Mouse (Mus musculus) ES-Bruce4 (cell line): Measurements from ENCODE around the gene Prpf19. TPM values are rescaled to one million over a fixed set of nuclear protein-coding genes. Genes with fewer than 3 reads are reported as not detected.

ENCODE experiments used
- H3K27ac ChIP-seq: 2 replicates; pipeline ENCODE4 v1.5.1; 2012; ENCODE audit warnings: low read length, inconsistent platforms; ENCODE audit not compliant: insufficient read depth
- H3K27me3 ChIP-seq: 2 replicates; pipeline ENCODE4 v1.6.1; 2012; ENCODE audit warnings: mild to moderate bottlenecking, low read length, inconsistent platforms; ENCODE audit not compliant: control insufficient read depth, poor library complexity, insufficient read depth, severe bottlenecking
- H3K36me3 ChIP-seq: 2 replicates; pipeline ENCODE4 v1.6.1; 2012; ENCODE audit warnings: inconsistent platforms, mild to moderate bottlenecking, low read length, moderate library complexity; ENCODE audit not compliant: control insufficient read depth, poor library complexity, insufficient read depth, severe bottlenecking
- H3K4me1 ChIP-seq: one replicate; pipeline ENCODE4 v1.8.1; 2011; ENCODE audit warnings: low read length; ENCODE audit not compliant: control insufficient read depth, insufficient read depth
- H3K4me3 ChIP-seq: 2 replicates; pipeline ENCODE4 v1.5.1; 2011; ENCODE audit warnings: low read depth, mild to moderate bottlenecking, low read length
- H3K9ac ChIP-seq: 2 replicates; pipeline ENCODE4 v1.6.1; 2012; ENCODE audit warnings: low read depth, mild to moderate bottlenecking, inconsistent platforms; ENCODE audit not compliant: poor library complexity, severe bottlenecking
- H3K9me3 ChIP-seq: replicated peaks from 2 replicates; pipeline ENCODE4 v1.6.1; 2012; ENCODE audit warnings: mild to moderate bottlenecking, low read length, inconsistent platforms; ENCODE audit not compliant: control insufficient read depth, poor library complexity, insufficient read depth, severe bottlenecking
- CTCF ChIP-seq: IDR thresholded peaks from one replicate; pipeline ENCODE4 v1.8.1; 2011; ENCODE audit warnings: low read depth, low read length
- EP300 ChIP-seq: IDR thresholded peaks from 2 replicates; pipeline ENCODE4 v1.6.1; 2011; ENCODE audit warnings: low read depth, low read length; ENCODE audit not compliant: insufficient read depth
- POLR2A ChIP-seq: IDR thresholded peaks from one replicate; pipeline ENCODE4 v1.8.1; 2011; ENCODE audit warnings: low read length; ENCODE audit not compliant: insufficient read depth
- polyA plus RNA-seq: library from polyadenylated mRNA; stranded (reverse); fragments of >200 nt; gene quantifications from 2 replicates; pipeline ENCODE4 v1.2.4, GENCODE M21; 2011; ENCODE audit warnings: low read depth; ENCODE audit not compliant: missing spikeins, insufficient read depth, insufficient read length

Prpf19 gene
- polyA plus RNA-seq, 1 experiment: 131 TPM

- H3K27me3 ChIP-seq: no peaks in the 10 kb centered on the region
- peaks cover 43% of the 10 kb centered on the region for H3K36me3 ChIP-seq
- H3K4me1 ChIP-seq: no peaks in the 10 kb centered on the region
- H3K9ac ChIP-seq: 0 out of 2 replicates have a peak overlapping the region, but pooled peaks have one; percentile 97
- no peak for TF ChIP-seq POLR2A
- no peak for TF ChIP-seq EP300
- TF ChIP-seq CTCF: no peak
- H3K9me3 ChIP-seq: no peaks in the 10 kb centered on the region
- H3K27ac ChIP-seq: no peak overlapping the region
- no peak overlapping the region; the same call in 1 of the 2 replicates for H3K4me3 ChIP-seq
Observed at GRCm38 (mm10) chr19:10946506-10946905, 51.5 kb downstream of the Prpf19 start.

GRCm38 (mm10) chr19:10947219-10947618 is 52.2 kb downstream of the Prpf19 start:
- Histone ChIP-seq H3K36me3 (peaks cover 42% of the 10 kb centered on the region), H3K4me1 (no peaks in the 10 kb centered on the region), H3K9me3 (no peaks in the 10 kb centered on the region), H3K27me3 (no peaks in the 10 kb centered on the region), H3K9ac (peak overlapping the region; percentile 97), H3K27ac (no peak overlapping the region), H3K4me3 (peak overlapping the region; percentile 94)
- no peak for TF ChIP-seq POLR2A
- TF ChIP-seq CTCF: no peak
- no peak for TF ChIP-seq EP300

- TF ChIP-seq POLR2A: no peak
- TF ChIP-seq CTCF: no peak
- no peak for TF ChIP-seq EP300
- H3K27me3 ChIP-seq: no peaks in the 10 kb centered on the region
- H3K9me3 ChIP-seq: no peaks in the 10 kb centered on the region
- H3K36me3 ChIP-seq: peaks cover 31% of the 10 kb centered on the region
- peak overlapping the region; percentile 94 for H3K4me3 ChIP-seq
- H3K27ac ChIP-seq: no peak overlapping the region
- H3K9ac ChIP-seq: peak overlapping the region; percentile 97
- H3K4me1 ChIP-seq: no peaks in the 10 kb centered on the region
Observed at GRCm38 (mm10) chr19:10948416-10948815, 53.4 kb downstream of the Prpf19 start.

GRCm38 (mm10) chr19:10949112-10949511 is 54.1 kb downstream of the Prpf19 start, which contains the start of gene Ccdc86:
Ccdc86 (minus strand) TSS chr19:10949266.
- Histone ChIP-seq H3K4me1 (no peaks in the 10 kb centered on the region), H3K9ac (peak within 1 kb of the TSS; percentile 97), H3K9me3 (no peaks in the 10 kb centered on the region), H3K27ac (no peak within 1 kb of the TSS; the same call in 1 of the 2 replicates), H3K36me3 (peaks cover 25% of the 10 kb centered on the region), H3K27me3 (no peaks in the 10 kb centered on the region), H3K4me3 (peak within 1 kb of the TSS; percentile 94)
- no peak for TF ChIP-seq CTCF
- peak; percentile 30 for TF ChIP-seq POLR2A
- TF ChIP-seq EP300: no peak

GRCm38 (mm10) chr19:10949558-10949957 is 54.5 kb downstream of the Prpf19 start:
- no peaks in the 10 kb centered on the region for H3K4me1 ChIP-seq
- no peaks in the 10 kb centered on the region for H3K9me3 ChIP-seq
- peak overlapping the region; percentile 29; the same call in 1 of the 2 replicates for H3K4me3 ChIP-seq
- TF ChIP-seq POLR2A (no peak), CTCF (no peak), EP300 (no peak)
- no peak overlapping the region; the same call in 1 of the 2 replicates for H3K27ac ChIP-seq
- peak overlapping the region; percentile 47 for H3K9ac ChIP-seq
- no peaks in the 10 kb centered on the region for H3K27me3 ChIP-seq
- peaks cover 20% of the 10 kb centered on the region for H3K36me3 ChIP-seq

- no peaks in the 10 kb centered on the region for H3K4me1 ChIP-seq
- no peak overlapping the region for H3K9ac ChIP-seq
- TF ChIP-seq EP300 (no peak), POLR2A (no peak), CTCF (no peak)
- no peaks in the 10 kb centered on the region for H3K9me3 ChIP-seq
- no peak overlapping the region for H3K27ac ChIP-seq
- H3K4me3 ChIP-seq: no peak overlapping the region
- H3K27me3 ChIP-seq: no peaks in the 10 kb centered on the region
- H3K36me3 ChIP-seq: no peaks in the 10 kb centered on the region; the same call in 1 of the 2 replicates
Observed at GRCm38 (mm10) chr19:10952021-10952939, 57.2 kb downstream of the Prpf19 start.

Other genes starting within 250 kb of the Prpf19 start
- 2.9 and 4.1 TPM in 2 replicates for gene Pga5, start 217.2 kb upstream of the Prpf19 start, polyA plus RNA-seq
- 11.5 and 12.3 TPM in 2 replicates for gene Vps37c, start 206.5 kb upstream of the Prpf19 start, polyA plus RNA-seq
- gene Cd5, start 156.2 kb upstream of the Prpf19 start, polyA plus RNA-seq: not detected in 2 replicates
- not detected in 2 replicates for gene Cd6, start 65.2 kb upstream of the Prpf19 start, polyA plus RNA-seq
- gene Slc15a3, start 55.5 kb upstream of the Prpf19 start, polyA plus RNA-seq: not detected in 2 replicates
- 16.5 and 17.2 TPM in 2 replicates for gene Tmem132a, start 25.3 kb upstream of the Prpf19 start, polyA plus RNA-seq
- gene Tmem109, start 13.2 kb upstream of the Prpf19 start, polyA plus RNA-seq: 16.3 and 20.1 TPM in 2 replicates
- gene Zp1, start 25.4 kb downstream of the Prpf19 start, polyA plus RNA-seq: not detected in 2 replicates
- gene Ptgdr2, start 41.9 kb downstream of the Prpf19 start, polyA plus RNA-seq: not detected in 2 replicates
- 16.9 and 17.8 TPM in 2 replicates for gene Ccdc86, start 54.0 kb downstream of the Prpf19 start, polyA plus RNA-seq
- gene Ms4a10, start 79.4 kb downstream of the Prpf19 start, polyA plus RNA-seq: not detected in 2 replicates
- gene Ms4a15, start 98.0 kb downstream of the Prpf19 start, polyA plus RNA-seq: not detected in 2 replicates
- not detected in 2 replicates for gene Ms4a18, start 122.8 kb downstream of the Prpf19 start, polyA plus RNA-seq
- gene Ms4a8a, start 185.9 kb downstream of the Prpf19 start, polyA plus RNA-seq: not detected in 2 replicates
- not detected in 2 replicates for gene 1700017D01Rik, start 235.6 kb downstream of the Prpf19 start, polyA plus RNA-seq